Mouse (Mus musculus) large intestine, adult 2 months (tissue): ENCODE measurements around the gene Calr4. TPM values are rescaled to one million over a fixed set of nuclear protein-coding genes. Genes with fewer than 3 reads are reported as not detected.

Source experiments
- DNase-seq: peaks from one replicate; pipeline ENCODE4 v3.0.0-alpha.2; 2012; ENCODE audit warnings: low read depth, low spot score
- WGBS: fragments of 180-500 bp; shearing (Covaris S2); methylation state at CpG from one replicate; pipeline ENCODE4 v1.1.7; 2018; 5-methylcytosine and 5-hydroxymethylcytosine counted together
- polyA plus RNA-seq: library from polyadenylated mRNA; depleted of rRNA; stranded (reverse); fragments of >200 nt; gene quantifications from 2 replicates; pipeline ENCODE4 v1.2.3, GENCODE M21; 2012

The Calr4 gene
- polyA plus RNA-seq, 1 experiment: not detected

DNA sequence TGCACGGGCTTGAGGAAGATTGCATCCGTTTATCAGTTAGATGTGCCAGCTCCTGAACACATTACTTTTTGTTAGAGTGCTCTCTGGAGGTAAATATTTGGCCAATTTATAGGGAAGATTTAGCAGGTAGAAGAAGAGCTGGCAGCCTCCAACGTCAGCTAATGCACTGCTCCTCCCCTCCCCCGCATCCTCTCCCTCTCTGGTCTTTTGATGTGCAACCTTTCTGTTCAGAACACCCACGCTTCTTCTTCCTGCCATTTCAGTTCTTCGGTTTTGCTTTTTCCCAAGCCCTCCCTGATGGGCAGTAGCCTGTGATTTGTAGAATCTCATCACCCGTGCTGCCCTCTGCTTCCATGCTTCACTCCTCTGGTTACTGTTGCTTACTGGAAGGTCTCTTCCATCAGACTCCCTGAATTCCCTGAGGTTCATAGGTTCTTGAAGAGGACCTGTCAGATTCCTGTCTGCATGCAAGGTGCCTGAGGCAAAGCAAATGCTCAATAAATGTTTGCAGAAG is 4.5 kb upstream of the Calr4 start:
- no peak for DNase-seq

DNA sequence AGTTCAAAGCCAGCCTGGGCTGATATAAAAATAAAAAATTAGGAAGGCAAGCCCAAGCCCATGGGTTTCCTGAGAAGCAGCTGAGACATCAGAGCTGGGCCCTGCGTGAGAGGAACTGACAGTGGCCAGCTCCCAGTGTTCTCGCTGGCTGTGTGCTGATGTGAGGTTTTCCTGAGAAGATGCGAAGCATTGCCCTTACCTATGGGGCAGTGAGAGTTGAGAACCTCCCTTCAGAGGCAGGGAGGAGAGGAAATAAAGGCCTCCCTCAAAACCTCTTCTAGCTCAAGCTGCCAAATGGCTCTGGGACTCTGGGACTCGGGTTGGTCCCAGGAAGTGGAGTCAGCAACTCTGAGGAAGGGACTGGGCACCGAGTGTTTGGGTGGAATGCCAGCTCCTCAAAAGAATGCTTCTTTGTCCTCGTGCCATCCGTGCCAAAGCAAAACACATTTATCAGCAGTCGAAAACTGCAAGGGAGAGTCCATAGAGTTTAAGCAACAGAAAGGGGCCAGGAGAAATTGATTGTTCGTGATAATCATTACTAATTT is 593 bp downstream of the Calr4 start:
- 57% methylated on average over 9 of the region's 9 CpGs for WGBS
- no peak for DNase-seq

More for the DNA sequence above, 4.5 kb upstream of the Calr4 start:
- 34% methylated on average over 7 of the region's 7 CpGs for WGBS

DNA sequence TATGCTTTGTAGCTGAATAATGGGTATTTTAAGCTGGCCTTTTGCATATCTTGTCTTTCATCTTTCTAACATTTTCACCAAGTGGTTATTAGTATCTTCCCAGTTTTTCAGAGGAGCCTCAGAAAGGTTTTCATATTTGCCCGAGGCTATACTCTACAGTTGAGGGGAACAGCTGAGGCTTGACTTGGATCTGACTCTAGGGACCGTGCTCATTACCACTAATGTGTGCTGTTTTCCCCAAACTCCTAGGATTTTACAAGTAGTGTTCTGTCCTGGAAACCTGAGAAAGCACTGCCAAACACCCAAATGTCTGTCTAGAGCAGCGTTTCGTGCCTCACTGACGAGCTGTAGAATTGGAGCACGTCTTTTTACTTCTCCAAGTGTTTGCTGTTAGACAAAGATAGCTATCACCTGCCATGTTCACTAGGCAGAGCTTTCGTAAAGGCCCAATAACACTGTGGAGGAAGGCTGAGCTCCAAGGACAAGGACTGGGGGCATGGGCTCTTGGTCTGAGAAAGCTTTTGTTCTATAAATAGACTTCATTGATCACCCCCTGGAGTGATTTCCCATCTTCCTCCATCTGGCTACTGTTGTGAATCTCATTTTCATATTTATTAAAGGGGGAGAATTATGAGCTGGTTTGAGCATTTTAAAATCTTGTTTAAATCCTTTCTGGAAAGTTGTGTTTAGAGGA is 2.0 kb downstream of the Calr4 start:
- 83% methylated on average over 7 of the region's 7 CpGs for WGBS
- no peak for DNase-seq

DNA sequence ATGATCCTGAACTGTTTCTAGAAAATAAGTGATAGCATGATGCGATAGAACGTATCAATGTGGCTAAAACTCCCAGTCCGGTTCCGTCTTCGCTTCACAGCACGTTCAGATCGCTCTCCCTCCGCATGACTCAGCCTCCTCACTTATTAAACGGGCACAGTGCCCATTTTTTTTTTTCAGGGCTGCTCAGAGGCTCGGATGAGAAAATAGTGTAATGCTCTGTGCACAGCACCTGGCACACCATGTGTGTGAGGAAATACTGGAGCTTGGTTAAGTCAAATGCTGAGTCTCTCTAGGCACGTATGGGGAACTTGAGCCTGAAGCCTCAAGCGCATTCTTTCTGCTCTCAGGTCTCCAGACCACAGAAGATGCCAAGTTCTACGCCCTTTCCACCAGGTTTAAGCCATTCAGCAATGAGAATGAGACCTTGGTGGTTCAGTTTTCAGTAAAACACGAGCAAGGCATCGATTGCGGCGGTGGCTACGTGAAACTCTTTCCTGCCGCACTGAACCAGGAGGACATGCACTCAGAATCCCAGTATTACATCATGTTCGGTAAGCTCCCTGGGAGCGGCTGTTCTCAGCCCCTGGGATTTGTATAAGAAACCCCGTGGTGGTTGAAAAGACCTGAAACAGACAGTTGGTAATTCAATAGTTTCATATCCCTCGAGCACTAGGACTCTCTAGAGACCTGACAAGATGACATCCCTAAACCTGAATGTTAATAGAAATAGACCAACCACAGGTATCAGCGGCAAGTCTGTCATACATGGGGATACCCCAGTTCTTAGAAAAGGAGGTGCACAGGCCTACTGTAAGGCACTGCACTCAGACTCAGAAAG is 4.4 kb downstream of the Calr4 start:
- 72% methylated on average over 24 of the region's 24 CpGs for WGBS
- no peak for DNase-seq

DNA sequence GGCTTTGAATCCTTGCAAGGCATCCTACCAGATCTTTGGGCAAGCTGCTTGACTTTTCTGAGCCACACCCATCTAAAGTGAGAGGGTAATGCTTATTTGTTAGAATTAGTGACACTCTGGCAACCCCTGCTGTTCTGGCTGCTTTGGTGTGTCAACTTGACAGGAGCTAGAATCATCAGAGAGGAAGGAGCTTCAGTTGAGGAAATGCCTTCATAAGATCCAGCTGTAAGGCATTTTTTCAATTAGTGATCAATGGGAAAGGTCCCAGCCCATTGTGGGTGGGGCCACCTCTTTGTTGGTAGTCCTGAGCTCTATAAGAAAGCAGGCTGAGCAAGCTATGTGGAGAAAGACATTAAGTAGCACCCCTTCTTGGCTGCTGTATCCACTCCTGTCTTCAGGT is 6.9 kb downstream of the Calr4 start:
- DNase-seq: no peak

DNA sequence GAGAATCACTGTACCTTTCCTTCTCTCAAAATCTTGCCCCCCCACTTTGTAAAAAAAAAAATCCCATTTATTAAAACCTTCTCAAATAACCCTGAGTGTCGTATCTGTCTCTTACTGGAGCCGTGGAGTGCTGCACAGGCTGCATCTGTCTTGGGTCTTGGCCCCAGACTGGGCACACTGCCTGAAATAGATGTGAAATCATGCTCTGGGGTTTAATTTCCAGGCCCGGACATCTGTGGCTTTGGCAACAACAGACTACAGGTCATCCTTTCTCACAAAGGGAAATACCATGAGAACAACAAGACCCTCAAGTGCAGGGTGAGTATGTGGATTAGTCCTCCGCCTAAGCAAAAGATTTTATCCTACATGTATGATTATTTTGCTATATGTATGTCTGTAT is 7.6 kb downstream of the Calr4 start:
- 66% methylated on average over 4 of the region's 4 CpGs for WGBS
- DNase-seq: no peak

DNA sequence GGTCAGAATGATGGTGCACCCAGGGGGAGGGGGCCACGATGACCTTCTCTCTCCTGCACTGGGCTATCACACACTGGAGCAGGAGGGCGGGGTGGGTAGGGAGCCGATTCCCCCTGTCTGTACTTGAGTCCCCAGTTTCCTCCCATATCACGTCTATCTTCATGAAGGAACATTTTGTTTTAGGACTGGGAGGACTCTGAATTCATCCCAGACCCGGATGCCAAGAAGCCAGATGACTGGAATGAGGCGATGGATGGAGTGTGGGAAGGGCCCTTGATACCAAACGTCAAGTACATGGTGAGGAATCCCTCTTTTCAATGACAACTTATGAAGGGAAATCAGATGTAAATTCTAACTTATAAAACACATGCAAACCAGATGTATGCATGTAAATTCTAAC is 10.2 kb downstream of the Calr4 start:
- WGBS: 71% methylated on average over 7 of the region's 7 CpGs
- no peak for DNase-seq

DNA sequence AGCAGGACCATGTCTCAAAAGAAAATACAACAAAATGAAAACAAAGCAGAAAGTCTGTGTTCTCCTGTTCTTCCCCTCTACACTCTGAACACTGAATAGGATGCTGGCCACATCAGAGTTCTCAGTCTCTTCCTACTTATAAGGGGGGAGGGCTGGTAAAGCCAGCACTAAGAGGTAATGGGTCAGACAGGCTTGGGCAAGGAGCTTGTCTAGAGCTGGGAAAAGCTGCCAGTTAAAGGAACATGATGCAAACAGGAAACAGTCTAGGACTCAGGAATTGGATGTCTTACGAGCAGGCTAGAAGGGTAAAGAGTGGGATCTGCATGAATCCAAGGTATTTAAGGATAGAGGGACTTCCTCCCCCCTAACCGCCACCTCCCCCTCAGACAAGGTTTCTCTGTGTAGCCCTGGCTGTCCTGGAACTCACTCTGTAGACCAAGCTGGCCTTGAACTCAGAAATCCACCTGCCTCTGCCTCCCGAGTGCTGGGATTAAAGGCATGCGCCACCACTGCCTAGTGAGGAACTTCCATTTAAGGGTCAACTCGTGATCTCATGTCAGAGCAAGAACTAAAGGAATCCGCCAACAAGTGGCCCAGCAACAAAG is 10.8 kb downstream of the Calr4 start:
- 83% methylated on average over 6 of the region's 6 CpGs for WGBS
- DNase-seq: no peak

DNA sequence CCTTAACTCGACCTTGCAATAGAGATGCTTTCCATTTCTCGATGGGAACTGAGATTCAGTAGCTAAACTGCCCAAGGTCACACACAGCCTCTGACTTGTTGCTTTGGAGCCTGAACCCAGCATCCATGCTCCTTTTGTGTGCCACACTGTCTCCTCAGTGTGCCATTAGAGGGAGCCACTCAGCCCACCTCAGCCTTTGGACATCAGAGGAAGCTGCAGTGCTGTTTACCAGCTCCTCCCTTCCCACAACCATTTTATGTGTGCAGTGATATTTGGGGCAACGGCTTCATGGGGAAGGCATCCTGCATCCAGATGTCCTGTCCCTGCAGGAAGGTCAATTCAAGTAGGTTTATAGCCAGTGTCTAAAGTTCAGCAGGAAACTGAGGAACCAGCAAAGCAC is 17.3 kb downstream of the Calr4 start:
- WGBS: 34% methylated on average over 3 of the region's 3 CpGs
- DNase-seq: no peak

DNA sequence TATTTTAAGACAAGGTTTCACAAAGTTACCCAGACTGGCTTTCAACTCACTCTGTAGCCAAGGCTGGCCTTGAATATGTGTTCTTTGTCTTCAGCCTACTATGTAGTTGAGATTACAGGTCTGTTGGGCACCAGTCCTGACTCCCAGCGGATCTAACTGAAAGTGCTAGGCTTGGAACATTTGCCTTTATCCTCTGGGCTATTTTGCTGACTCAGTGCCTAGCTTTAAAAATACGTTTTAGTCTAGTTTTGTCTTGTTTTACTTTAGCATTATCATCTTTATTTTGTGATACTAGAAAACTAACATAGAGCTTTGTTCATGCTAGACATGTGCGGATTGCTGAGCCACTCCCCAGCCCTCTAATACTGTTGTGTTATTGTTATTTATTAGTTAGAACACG is 17.9 kb downstream of the Calr4 start:
- no peak for DNase-seq
- 87% methylated on average over 4 of the region's 4 CpGs for WGBS

DNA sequence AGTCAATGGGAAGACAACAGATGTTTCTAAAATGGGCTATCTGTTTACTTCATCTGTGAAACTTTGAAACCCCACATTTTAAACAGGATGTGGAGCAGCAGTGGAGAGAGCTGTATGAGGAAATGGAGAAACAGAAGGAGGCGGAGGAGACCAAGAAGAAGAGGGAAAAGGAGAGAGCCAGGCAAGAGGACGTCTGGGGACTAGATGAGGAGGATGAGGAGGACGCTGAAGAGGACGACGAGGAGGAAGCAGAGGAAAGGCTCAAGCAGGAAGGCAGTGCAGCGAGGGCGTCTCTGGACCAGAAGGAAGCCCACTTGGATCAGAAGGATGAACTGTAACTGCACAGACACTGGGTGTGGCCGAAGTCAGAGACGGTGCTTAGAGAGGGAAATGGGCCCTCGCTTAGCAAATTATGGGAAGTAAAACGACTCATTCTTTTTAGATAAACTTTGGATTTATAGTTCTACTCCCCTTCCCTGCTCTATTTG is 19.4 kb downstream of the Calr4 start:
- 16% methylated on average over 11 of the region's 11 CpGs for WGBS
- no peak for DNase-seq

DNA sequence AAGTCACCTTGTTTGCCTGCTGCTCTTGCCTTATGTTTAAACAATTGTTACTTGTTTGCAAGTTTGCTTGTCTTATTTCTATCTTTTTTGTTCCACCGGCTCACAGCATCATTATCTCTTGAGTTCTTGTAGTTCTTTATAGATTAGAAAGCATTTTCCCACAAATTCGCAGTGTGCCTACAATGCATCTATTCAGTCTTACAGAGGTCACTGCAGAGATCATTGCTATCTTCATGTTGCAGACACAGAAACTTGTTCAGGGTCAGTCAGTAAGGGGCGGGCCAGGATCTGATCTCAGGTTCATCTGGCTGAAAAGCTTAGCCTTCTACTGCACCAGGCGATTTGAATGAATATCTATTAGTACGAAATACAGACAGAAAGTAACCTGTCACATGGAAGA is 20.2 kb downstream of the Calr4 start:
- 85% methylated on average over 5 of the region's 5 CpGs for WGBS

DNA sequence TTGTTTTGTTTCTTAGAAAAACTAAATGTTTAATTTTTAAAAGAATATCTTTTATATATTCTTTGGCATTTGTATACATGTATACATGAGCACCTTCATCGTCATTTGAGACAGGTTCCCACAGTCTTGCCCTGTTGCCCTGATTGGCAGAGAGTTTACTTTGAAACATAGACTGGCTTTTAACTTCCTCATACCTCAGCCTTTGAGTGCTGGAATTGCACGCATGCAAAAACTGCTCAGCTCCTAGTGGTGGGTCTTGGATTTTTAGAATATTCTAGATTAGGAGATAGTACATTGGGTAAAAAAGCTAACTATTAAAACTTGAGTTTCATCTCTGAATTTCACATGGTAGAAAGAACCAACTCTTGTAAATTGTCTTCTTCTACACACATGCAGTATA is 21.0 kb downstream of the Calr4 start:
- 38% methylated on average over 2 of the region's 2 CpGs for WGBS
- DNase-seq: no peak

More for the DNA sequence above, 20.2 kb downstream of the Calr4 start:
- no peak for DNase-seq

DNA sequence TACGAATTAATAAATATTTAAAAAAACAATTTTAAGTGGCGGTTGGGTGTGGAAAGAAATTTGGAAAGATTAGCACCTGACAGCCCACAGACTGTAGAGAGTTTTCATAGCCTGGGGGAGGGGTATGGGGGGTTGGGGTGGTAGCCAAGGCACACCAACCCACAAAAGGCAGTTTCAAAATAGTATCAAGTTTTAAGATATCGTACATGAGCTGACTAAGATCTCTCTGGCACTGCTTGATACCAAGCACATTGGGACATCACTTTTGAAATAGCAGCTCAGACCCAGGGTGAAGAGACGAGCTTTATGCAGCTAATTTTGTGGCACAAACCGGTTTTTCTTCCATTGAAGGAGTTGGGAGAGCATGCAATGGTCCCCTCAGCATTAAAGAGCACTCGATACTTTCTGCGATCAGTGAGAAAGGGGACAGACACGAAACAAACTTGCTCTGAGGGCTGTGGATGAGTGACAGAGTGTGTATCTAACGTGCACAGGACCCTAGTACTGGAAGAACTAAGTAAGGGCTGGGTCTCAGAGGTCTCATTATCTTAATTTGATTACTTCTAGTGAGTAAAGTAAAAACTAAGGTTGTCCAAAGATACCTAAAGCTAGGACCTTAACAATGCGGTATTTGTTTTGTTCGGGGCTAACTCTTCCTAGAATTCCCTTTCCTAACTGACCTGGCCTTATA is 21.6 kb downstream of the Calr4 start:
- 88% methylated on average over 11 of the region's 11 CpGs for WGBS

DNA sequence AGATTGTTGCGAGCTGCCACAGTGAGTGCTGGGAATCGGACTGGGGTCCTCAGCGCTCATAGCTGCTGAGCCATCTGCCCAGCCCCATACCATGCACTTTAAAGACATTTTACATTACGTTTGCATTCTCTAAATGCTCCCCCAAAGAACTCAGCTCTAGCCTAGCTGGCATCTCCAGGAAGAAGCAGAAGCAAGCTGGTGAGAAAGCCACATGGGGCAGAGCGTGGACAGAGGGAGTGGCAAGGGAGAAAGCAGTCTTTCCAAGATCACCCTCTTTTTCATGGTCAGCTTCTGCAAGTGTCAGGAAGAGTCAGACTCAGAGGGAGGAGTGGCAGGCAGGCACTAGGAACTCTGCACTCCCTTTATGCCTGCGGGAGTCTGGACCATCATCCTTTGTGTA is 22.5 kb downstream of the Calr4 start:
- 79% methylated on average over 6 of the region's 6 CpGs for WGBS
- DNase-seq: no peak

More for the DNA sequence above, 21.6 kb downstream of the Calr4 start:
- DNase-seq: no peak

DNA sequence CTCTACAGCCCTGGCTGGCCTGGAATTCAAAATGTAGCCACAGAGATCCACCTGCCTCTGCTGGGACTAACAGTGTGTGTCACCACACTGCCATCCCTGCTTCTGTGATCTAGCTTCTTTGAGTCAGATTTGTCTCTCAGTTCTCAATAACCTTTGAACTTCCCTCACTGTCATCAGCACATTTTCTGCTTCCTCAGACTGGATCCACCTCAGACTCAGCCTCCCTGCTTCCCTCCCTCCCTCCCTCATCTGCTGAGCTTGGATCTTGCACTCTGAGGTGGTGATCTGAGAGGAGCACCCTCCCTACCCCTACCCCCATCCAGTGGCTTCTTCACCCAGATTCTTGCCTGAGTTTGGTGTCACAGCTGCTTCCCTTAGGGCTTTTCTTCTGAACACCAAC is 23.4 kb downstream of the Calr4 start:
- no peak for DNase-seq

DNA sequence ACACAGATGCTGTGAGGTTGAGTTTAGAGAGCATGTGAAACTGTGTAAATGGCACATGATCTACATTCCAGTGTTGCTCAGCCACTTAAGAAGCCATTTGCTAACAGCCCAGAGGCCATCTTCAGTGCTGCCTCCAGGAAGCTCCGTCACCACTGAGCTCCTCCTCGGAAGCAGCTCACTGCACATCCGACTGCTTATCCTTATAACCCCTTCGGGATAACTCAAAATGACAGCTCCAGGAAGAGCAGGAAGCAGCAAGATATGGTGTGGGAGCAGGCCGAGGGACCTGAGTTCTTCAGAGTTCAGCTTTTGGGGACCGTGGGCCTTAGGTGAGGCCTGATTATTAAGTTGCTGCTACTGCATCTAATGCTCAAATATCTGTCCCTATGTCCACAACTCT is 27.8 kb downstream of the Calr4 start:
- DNase-seq: no peak
- WGBS: 81% methylated on average over 6 of the region's 6 CpGs

DNA sequence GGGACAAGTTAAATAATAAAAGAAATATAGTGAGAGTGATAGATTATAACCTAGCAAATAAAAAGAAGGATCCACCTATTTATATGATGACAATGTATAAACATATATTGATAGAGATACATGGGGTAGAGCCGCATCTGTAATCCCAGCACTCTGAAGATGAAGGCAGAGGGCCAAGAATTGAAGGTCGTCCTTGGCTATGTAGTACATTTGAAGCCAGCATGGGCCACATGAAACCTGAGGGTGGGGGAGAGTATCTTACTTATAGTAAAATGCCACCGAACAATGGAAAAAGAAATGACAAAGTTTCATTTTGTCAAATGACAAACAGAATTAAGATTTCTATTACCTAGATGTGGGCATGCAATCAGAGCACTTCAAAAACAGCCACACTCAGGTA is 31.8 kb downstream of the Calr4 start:
- DNase-seq: no peak
- 86% methylated on average over 3 of the region's 3 CpGs for WGBS

DNA sequence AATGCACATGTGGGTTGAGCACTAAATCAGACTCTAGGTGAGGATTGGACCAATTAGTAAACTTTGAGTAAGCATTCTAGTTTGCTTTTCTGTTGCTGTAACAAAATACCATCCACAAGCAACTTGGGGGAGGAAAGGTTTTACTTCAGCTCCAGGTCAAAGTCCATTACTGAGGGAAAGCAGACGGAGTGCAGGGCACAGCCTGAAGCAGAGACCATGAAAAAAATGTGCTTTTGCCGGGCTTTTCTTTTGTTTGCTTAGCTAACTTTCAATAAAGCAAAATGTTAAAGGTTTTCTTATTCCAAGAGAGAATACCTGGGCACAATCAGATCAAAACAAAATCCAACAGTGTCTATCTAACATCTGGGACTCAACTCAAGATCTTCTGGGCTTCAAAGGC is 32.5 kb downstream of the Calr4 start:
- 32% methylated on average over 2 of the region's 2 CpGs for WGBS
- DNase-seq: no peak

DNA sequence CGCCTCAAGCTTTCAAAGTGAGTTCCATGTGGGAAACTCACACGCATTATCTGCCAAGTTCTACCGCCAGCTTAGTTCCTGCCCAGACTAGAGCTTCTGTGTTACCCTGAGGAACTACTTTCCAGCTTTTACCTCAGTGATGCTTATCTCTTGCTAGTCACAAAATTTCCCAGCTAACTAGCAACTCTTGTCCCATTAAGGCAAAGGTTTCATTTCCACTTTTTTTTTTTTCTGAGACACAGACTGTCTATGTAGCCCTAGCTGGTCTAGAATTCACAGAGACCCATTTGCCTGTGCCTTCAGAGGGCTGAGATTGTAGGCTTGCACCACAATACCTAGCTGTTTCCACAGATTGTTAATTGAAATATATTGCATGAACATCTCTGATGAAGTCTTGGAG is 33.2 kb downstream of the Calr4 start:
- WGBS: 95% methylated on average over 3 of the region's 3 CpGs
- DNase-seq: no peak
